In genomic region chr19:59171151-59171870, GRCm38 (mm10) we compare ENCODE assay signal across 10 mouse cellular contexts. TPM values are rescaled to one million over a fixed set of nuclear protein-coding genes. Genes with fewer than 3 reads are reported as not detected.
DNase-seq lines count a peak whose midpoint lies in the region; ATAC-seq lines count a peak whose summit lies in the region.
"Had no signal": no experiment of that assay in that cellular context is flagged by ENCODE, and none has a peak within 500 bp of the region (broad histone marks: within the 10 kb centered on the region; RNA-seq: fewer than 3 reads in every experiment).

No protein-coding gene starts in this region.

- H3K4me1 ChIP-seq in heart, embryonic 10.5 days: peaks cover 38% of the 10 kb centered on the region
- peaks cover 38% of the 10 kb centered on the region for H3K4me1 ChIP-seq in forebrain, embryonic 16.5 days (replicated peaks; ENCODE audit: control insufficient read depth, insufficient read depth, low read length)
- H3K4me1 ChIP-seq in midbrain, embryonic 12.5 days: peaks cover 38% of the 10 kb centered on the region

- H3K36me3 ChIP-seq in heart, embryonic 10.5 days: no peaks in the 10 kb centered on the region
- H3K36me3 ChIP-seq in forebrain, embryonic 16.5 days (ENCODE audit: control insufficient read depth, insufficient read depth): no peaks in the 10 kb centered on the region
- H3K36me3 ChIP-seq in midbrain, embryonic 12.5 days: no peaks in the 10 kb centered on the region

- no peak overlapping the region for H3K27ac ChIP-seq in heart, embryonic 10.5 days
- H3K27ac ChIP-seq in forebrain, embryonic 16.5 days (ENCODE audit: low read length): no peak overlapping the region; the same call in 1 of the 2 replicates
- H3K27ac ChIP-seq in midbrain, embryonic 12.5 days (replicated peaks): no peak overlapping the region

- H3K9me3 ChIP-seq in heart, embryonic 10.5 days: no peaks in the 10 kb centered on the region
- no peaks in the 10 kb centered on the region for H3K9me3 ChIP-seq in forebrain, embryonic 16.5 days (ENCODE audit: control insufficient read depth, low read length)
- H3K9me3 ChIP-seq in midbrain, embryonic 12.5 days: no peaks in the 10 kb centered on the region

- WGBS in heart, embryonic 10.5 days: under 1% methylated on average over 37 of the region's 38 CpGs
- WGBS in forebrain, embryonic 16.5 days: under 1% methylated on average over 31 of the region's 38 CpGs
- WGBS in midbrain, embryonic 12.5 days: 1% methylated on average over 33 of the region's 38 CpGs

- 0 out of 2 replicates have a peak overlapping the region, but pooled peaks have one; percentile 8 for H3K9ac ChIP-seq in forebrain, embryonic 16.5 days (replicated peaks; ENCODE audit: low read depth, low read length)
- H3K9ac ChIP-seq in midbrain, embryonic 12.5 days (replicated peaks): no peak overlapping the region

- H3K4me3 ChIP-seq in heart, embryonic 10.5 days: peak overlapping the region; percentile 42
- H3K4me3 ChIP-seq in forebrain, embryonic 16.5 days (replicated peaks; ENCODE audit: low read length): peak overlapping the region; percentile 49
- H3K4me3 ChIP-seq in midbrain, embryonic 12.5 days: peak overlapping the region; percentile 17; the same call in 1 of the 2 replicates

- peaks cover 100% of the 10 kb centered on the region for H3K27me3 ChIP-seq in heart, embryonic 10.5 days (ENCODE audit: insufficient read depth, poor library complexity, severe bottlenecking)
- peaks cover 45% of the 10 kb centered on the region for H3K27me3 ChIP-seq in forebrain, embryonic 16.5 days (replicated peaks; ENCODE audit: control insufficient read depth, insufficient read depth, low read length)
- H3K27me3 ChIP-seq in midbrain, embryonic 12.5 days: peaks cover 98% of the 10 kb centered on the region

- ATAC-seq in forebrain, embryonic 16.5 days: peak; percentile 63
- no peak; the same call in 1 of the 2 replicates for ATAC-seq in midbrain, embryonic 12.5 days (ENCODE audit: low FRiP score, low read depth)
- ATAC-seq: inflammation-experienced regulatory T-cells, adult 6 months had no signal

- H3K4me2 ChIP-seq in forebrain, embryonic 16.5 days (ENCODE audit: low read length): peak overlapping the region; percentile 63
- peak overlapping the region; percentile 40 for H3K4me2 ChIP-seq in midbrain, embryonic 12.5 days (replicated peaks)

- no peak for DNase-seq in heart, embryonic 10.5 days (ENCODE audit: low spot score)
- no peak for DNase-seq in heart, adult 11 months
- DNase-seq in ZHBTc4 (ENCODE audit: low read depth, low spot score): peak; percentile 44
- no peak for DNase-seq in B cell, adult 2 months
- no peak for DNase-seq in frontal cortex, adult 2 months (ENCODE audit: extremely low spot score in 1 of 2, low spot score in 1 of 2)
- DNase-seq in layer of hippocampus, adult 11-12 months (ENCODE audit: low spot score): no peak
- DNase-seq: lung, postnatal 14 days had no signal

RNA-seq across cellular contexts. Expression of gene Vax1, which starts 1.5 kb away (rescaled TPM):
- polyA plus RNA-seq in heart, embryonic 10.5 days (2016; fragmentation: Nextera tagmentation; extraction: Ambion mirVana): not detected in 2 replicates
- 0.89 and 1.0 TPM in 2 replicates for polyA plus RNA-seq in forebrain, embryonic 16.5 days (2015; fragmentation: Nextera tagmentation; extraction: Ambion mirVana)
- polyA plus RNA-seq in midbrain, embryonic 12.5 days (2016; fragmentation: Nextera tagmentation; extraction: Ambion mirVana): 0.46 and 1.0 TPM in 2 replicates
- polyA plus RNA-seq in frontal cortex, adult 2 months (2012; rRNA removed): 2.8 and 2.9 TPM in 2 replicates
- polyA plus RNA-seq: inflammation-experienced regulatory T-cells, adult 6 months had no signal

RNA-seq across cellular contexts. Expression of gene Kcnk18, which starts 47.7 kb away (rescaled TPM):
- not detected in 2 replicates for polyA plus RNA-seq in heart, embryonic 10.5 days (2016; fragmentation: Nextera tagmentation; extraction: Ambion mirVana)
- not detected in 2 replicates for polyA plus RNA-seq in forebrain, embryonic 16.5 days (2015; fragmentation: Nextera tagmentation; extraction: Ambion mirVana)
- polyA plus RNA-seq in midbrain, embryonic 12.5 days (2016; fragmentation: Nextera tagmentation; extraction: Ambion mirVana): not detected in 2 replicates
- polyA plus RNA-seq in frontal cortex, adult 2 months (2012; rRNA removed): not detected in 2 replicates
- polyA plus RNA-seq: inflammation-experienced regulatory T-cells, adult 6 months had no signal
